Mouse (Mus musculus) ovary, adult 18-20 months (tissue): ENCODE measurements around the gene Olfr522.

Experiments used
- DNase-seq: peaks from one replicate; pipeline ENCODE4 v3.0.0; 2022; ENCODE audit warnings: low spot score, mixed read lengths

Gene Olfr522

DNA sequence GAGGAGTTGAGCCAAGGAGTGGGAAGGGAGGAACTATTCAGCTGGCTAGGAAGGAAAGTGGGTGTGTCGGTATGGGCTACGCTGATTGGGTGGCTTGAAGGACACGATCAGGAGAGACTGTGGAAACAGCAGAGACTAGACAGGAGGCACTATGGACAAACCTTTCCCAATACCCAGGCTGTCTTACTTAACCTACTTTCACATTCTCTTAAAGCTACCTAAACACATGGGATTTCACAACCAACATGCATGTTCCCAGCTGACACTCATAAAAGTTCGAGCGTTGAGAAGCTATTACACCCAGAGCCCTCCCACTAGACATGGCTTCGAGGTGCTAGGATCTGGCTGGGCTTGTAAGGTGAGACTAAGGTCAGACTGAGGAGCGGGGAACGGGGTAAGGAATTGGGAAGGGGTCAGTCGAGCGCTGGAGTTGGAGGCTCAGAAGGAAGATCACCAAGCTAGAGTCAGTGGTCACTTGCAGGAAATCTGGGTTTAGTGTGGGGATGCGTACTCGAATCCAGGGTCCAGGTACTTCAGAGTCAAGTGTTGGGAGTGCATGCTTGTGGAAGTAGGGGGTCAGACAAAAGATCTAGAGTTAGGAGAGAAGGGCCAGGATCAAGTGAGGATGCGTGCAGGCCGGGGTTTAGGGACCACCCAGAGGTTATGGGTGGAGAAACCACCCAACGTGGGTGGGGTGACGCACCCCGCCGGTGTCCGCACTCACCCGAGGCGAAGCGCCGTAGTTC, 48.8 kb downstream of the Olfr522 start, which contains the start of gene Paox:
Gene Paox, plus strand, starts transcription at position 217 of the 746 bp plus-strand sequence.
- DNase-seq: peak; percentile 64

GRCm38 (mm10) chr7:140111943-140112342, 52.6 kb downstream of the Olfr522 start:
- DNase-seq: no peak
